Mouse (Mus musculus): Measurements from ENCODE around the gene Msln.
A peak's percentile ranks its signal among the peaks of the same experiment; 100 is the strongest.

DNA sequence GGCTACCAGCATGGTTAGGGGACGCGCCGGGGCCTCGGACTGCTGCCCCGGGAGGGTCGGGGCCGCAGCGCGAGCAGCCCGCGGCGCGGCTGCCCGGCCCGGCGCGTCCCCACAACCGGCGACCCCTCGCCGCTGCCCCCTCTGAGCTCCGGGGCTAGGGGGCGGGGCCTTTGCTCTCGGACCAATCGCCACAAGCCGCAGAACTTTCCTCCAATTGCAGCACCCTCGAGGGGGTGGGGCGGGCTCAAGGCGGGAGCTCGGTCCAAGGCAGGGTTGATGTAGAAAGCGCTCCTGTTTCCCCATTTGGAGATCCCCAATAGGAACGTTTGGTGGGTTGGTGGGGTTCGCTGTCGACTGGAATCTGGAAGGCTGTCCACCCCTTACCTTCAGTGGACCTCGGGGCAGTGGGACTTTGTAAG lies 42.8 kb upstream of the Msln start, which contains the start of gene Metrn:
- TF ChIP-seq CTCF (IDR thresholded peaks at IDR 0.05; ENCODE audit: low read depth, low read length) (no peak), POLR2A (IDR thresholded peaks at IDR 0.05; ENCODE audit: insufficient read depth, low read length) (peak; percentile 54), EP300 (IDR thresholded peaks at IDR 0.05; ENCODE audit: insufficient read depth, low read depth, low read length) (no peak)
